Mouse (Mus musculus) erythroblast, embryonic 14.5 days (primary cell): ENCODE results near the gene Mrpl2.

ENCODE experiments used
- GATA1 ChIP-seq: IDR thresholded peaks from 2 replicates; pipeline ENCODE4 v1.6.1; 2012; ENCODE audit warnings: low read length, inconsistent platforms, mixed read lengths
- TAL1 ChIP-seq: IDR thresholded peaks from 3 replicates; pipeline ENCODE4 v1.6.1; 2012; ENCODE audit warnings: low read length, inconsistent platforms, mixed read lengths

GRCm38 (mm10) chr17:46648436-46648835 is 2.4 kb downstream of the Mrpl2 start:
- TF ChIP-seq GATA1 (no peak), TAL1 (no peak)
